Mouse (Mus musculus): ENCODE measurements around the gene Trim2. TPM values are rescaled to one million over a fixed set of nuclear protein-coding genes. Genes with fewer than 3 reads are reported as not detected.

The Trim2 gene
- polyA plus RNA-seq, 1 experiment from 2014 or later, result 9.3 TPM

DNA sequence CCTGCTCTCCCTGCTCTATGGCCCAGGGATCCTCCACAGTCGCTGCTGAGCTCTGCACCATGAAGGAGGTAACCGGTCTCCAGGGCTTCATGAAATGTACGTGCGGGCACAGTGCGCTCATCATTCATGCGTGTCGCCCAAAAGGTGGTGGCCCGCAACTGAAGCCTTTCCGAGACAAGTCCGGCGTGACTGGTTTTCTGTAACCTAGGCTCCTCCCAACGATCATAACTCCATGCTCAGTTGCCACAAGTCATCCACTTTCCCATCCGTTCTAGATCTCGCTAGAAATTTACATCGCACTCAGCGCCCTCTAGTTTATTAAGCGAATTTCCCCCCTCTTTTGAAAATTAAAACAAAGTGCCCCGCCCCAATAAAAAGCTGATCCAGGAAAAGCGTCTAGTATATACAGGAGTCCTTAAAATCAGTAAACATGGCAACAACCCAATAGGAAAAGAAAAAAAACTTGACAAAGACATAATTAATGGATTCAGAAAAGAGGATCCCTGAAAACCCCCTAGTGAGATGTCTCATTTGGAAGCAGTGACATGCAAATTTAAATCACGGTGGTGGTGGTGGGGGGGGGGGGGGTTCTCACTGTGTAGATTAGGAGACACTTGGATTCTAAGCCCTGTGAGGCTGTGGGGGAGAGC, 28.2 kb upstream of the Trim2 start:
- H3K4me3 ChIP-seq (ENCODE audit: control insufficient read depth in 1 of 2, insufficient read depth in 1 of 2, low read depth in 1 of 2, low read length in 2 of 2), result peak overlapping the region; percentile 18 to 34
- H3K27ac ChIP-seq (replicated peaks in 1 of 2; ENCODE audit: control insufficient read depth in 1 of 2, insufficient read depth in 1 of 2, low read depth in 2 of 2, low read length in 2 of 2), result no peak overlapping the region
- peak overlapping the region; percentile 54 for H3K4me2 ChIP-seq (ENCODE audit: low read length)
- H3K36me3 ChIP-seq (ENCODE audit: control insufficient read depth, insufficient read depth, low read length), result no peaks in the 10 kb centered on the region
- H3K27me3 ChIP-seq (ENCODE audit: control insufficient read depth, insufficient read depth, low read length), result no peaks in the 10 kb centered on the region; the same call in 1 of the 2 replicates
- 9% methylated on average over 20 of the region's 20 CpGs for WGBS
- H3K9me3 ChIP-seq (ENCODE audit: control insufficient read depth, low read length), result no peaks in the 10 kb centered on the region
- no peak for ATAC-seq (ENCODE audit: insufficient number of reproducible peaks, insufficient read depth, low FRiP score, low read depth)
- H3K9ac ChIP-seq (ENCODE audit: low read length), result no peak overlapping the region
- H3K4me1 ChIP-seq (ENCODE audit: control insufficient read depth in 2 of 2, insufficient read depth in 2 of 2, low read length in 2 of 2), result peaks cover 6 to 8% of the 10 kb centered on the region in 2 experiments; a peak in 3 of 4 replicates

- no peak overlapping the region for H3K4me3 ChIP-seq (ENCODE audit: control insufficient read depth in 1 of 2, insufficient read depth in 1 of 2, low read depth in 1 of 2, low read length in 2 of 2)
- no peak overlapping the region for H3K9ac ChIP-seq (ENCODE audit: low read length)
These were observed 27.0 kb upstream of the Trim2 start for GRCm38 (mm10) chr3:84333400-84334349.

DNA sequence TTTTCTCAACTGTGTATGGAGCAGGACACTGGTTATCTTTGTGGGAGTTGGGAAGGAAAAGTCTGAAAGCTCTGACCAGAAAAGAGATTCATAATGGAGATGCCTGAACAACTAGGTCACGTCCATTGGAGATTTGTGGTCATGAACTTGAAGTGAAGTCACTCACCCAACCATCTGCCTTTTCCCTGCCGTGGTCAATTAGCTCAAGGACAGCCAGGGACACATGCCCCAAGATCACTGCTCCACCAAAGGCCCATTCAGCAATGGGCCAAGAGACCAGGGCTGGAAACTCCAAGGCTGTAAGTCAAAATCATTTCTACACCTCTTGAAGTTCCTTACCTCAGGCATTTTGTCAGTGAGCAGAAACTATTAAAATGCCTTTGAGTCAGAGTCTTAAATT, 23.5 kb upstream of the Trim2 start:
- no peak overlapping the region for H3K4me3 ChIP-seq (ENCODE audit: control insufficient read depth in 1 of 2, insufficient read depth in 1 of 2, low read depth in 1 of 2, low read length in 2 of 2)
- no peak overlapping the region for H3K9ac ChIP-seq (ENCODE audit: low read length)
- no peaks in the 10 kb centered on the region for H3K36me3 ChIP-seq (ENCODE audit: control insufficient read depth, insufficient read depth, low read length)
- WGBS, result 69% methylated on average over 2 of the region's 2 CpGs
- ATAC-seq (ENCODE audit: insufficient number of reproducible peaks, insufficient read depth, low FRiP score, low read depth), result no peak
- peaks cover 6 to 8% of the 10 kb centered on the region in 2 experiments; a peak in 3 of 4 replicates for H3K4me1 ChIP-seq (ENCODE audit: control insufficient read depth in 2 of 2, insufficient read depth in 2 of 2, low read length in 2 of 2)
- H3K4me2 ChIP-seq (ENCODE audit: low read length), result no peak overlapping the region
- H3K27me3 ChIP-seq (ENCODE audit: control insufficient read depth, insufficient read depth, low read length), result peaks cover 3% of the 10 kb centered on the region; the same call in 1 of the 2 replicates
- no peaks in the 10 kb centered on the region for H3K9me3 ChIP-seq (ENCODE audit: control insufficient read depth, low read length)
- H3K27ac ChIP-seq (replicated peaks in 1 of 2; ENCODE audit: control insufficient read depth in 1 of 2, insufficient read depth in 1 of 2, low read depth in 2 of 2, low read length in 2 of 2), result no peak overlapping the region

More at GRCm38 (mm10) chr3:84333400-84334349, 27.0 kb upstream of the Trim2 start:
- Histone ChIP-seq H3K4me2 (ENCODE audit: low read length) (0 out of 2 replicates have a peak overlapping the region, but pooled peaks have one; percentile 29), H3K27me3 (ENCODE audit: control insufficient read depth, insufficient read depth, low read length) (peaks cover 3% of the 10 kb centered on the region; the same call in 1 of the 2 replicates), H3K36me3 (ENCODE audit: control insufficient read depth, insufficient read depth, low read length) (no peaks in the 10 kb centered on the region), H3K27ac (replicated peaks in 1 of 2; ENCODE audit: control insufficient read depth in 1 of 2, insufficient read depth in 1 of 2, low read depth in 2 of 2, low read length in 2 of 2) (no peak overlapping the region), H3K4me1 (ENCODE audit: control insufficient read depth in 2 of 2, insufficient read depth in 2 of 2, low read length in 2 of 2) (peaks cover 6 to 8% of the 10 kb centered on the region in 2 experiments; a peak in 3 of 4 replicates), H3K9me3 (ENCODE audit: control insufficient read depth, low read length) (no peaks in the 10 kb centered on the region)
- 51% methylated on average over 22 of the region's 22 CpGs for WGBS
- ATAC-seq (ENCODE audit: insufficient number of reproducible peaks, insufficient read depth, low FRiP score, low read depth), result no peak

- H3K4me2 ChIP-seq (ENCODE audit: low read length), result peak overlapping the region; percentile 1; the same call in 1 of the 2 replicates
- 0 out of 2 replicates have a peak, but pooled peaks cover 4% of the 10 kb centered on the region for H3K9me3 ChIP-seq (ENCODE audit: control insufficient read depth, low read length)
- H3K36me3 ChIP-seq (ENCODE audit: control insufficient read depth, insufficient read depth, low read length), result no peaks in the 10 kb centered on the region
- no peak overlapping the region for H3K27ac ChIP-seq (replicated peaks in 1 of 2; ENCODE audit: control insufficient read depth in 1 of 2, insufficient read depth in 1 of 2, low read depth in 2 of 2, low read length in 2 of 2)
- H3K4me1 ChIP-seq (ENCODE audit: control insufficient read depth in 2 of 2, insufficient read depth in 2 of 2, low read length in 2 of 2), result peaks cover 2 to 10% of the 10 kb centered on the region in 2 experiments; a peak in 3 of 4 replicates
- ATAC-seq (ENCODE audit: insufficient number of reproducible peaks, insufficient read depth, low FRiP score, low read depth), result 0 out of 2 replicates have a peak, but pooled peaks have one; percentile 25
- 65% methylated on average over 12 of the region's 12 CpGs for WGBS
- H3K4me3 ChIP-seq (ENCODE audit: control insufficient read depth in 1 of 2, insufficient read depth in 1 of 2, low read depth in 1 of 2, low read length in 2 of 2), result no peak overlapping the region
- no peak overlapping the region for H3K9ac ChIP-seq (ENCODE audit: low read length)
- H3K27me3 ChIP-seq (ENCODE audit: control insufficient read depth, insufficient read depth, low read length), result 0 out of 2 replicates have a peak, but pooled peaks cover 3% of the 10 kb centered on the region
These were observed 18.3 kb upstream of the Trim2 start for GRCm38 (mm10) chr3:84324967-84325441.

- ATAC-seq (ENCODE audit: insufficient number of reproducible peaks, insufficient read depth, low FRiP score, low read depth), result no peak
- Histone ChIP-seq H3K27me3 (ENCODE audit: control insufficient read depth, insufficient read depth, low read length) (0 out of 2 replicates have a peak, but pooled peaks cover under 1% of the 10 kb centered on the region), H3K4me1 (ENCODE audit: control insufficient read depth in 2 of 2, insufficient read depth in 2 of 2, low read length in 2 of 2) (peaks cover 4 to 16% of the 10 kb centered on the region in 2 experiments; a peak in 3 of 4 replicates), H3K36me3 (ENCODE audit: control insufficient read depth, insufficient read depth, low read length) (no peaks in the 10 kb centered on the region), H3K4me3 (ENCODE audit: control insufficient read depth in 1 of 2, insufficient read depth in 1 of 2, low read depth in 1 of 2, low read length in 2 of 2) (no peak overlapping the region), H3K27ac (replicated peaks in 1 of 2; ENCODE audit: control insufficient read depth in 1 of 2, insufficient read depth in 1 of 2, low read depth in 2 of 2, low read length in 2 of 2) (0 out of 4 replicates have a peak overlapping the region, but pooled peaks of 1 of the 2 experiments have one; percentile 28), H3K9me3 (ENCODE audit: control insufficient read depth, low read length) (0 out of 2 replicates have a peak, but pooled peaks cover 4% of the 10 kb centered on the region), H3K9ac (ENCODE audit: low read length) (peak overlapping the region; percentile 38; the same call in 1 of the 2 replicates), H3K4me2 (ENCODE audit: low read length) (peak overlapping the region; percentile 1; the same call in 1 of the 2 replicates)
- 32% methylated on average over 3 of the region's 3 CpGs for WGBS
These were observed 17.8 kb upstream of the Trim2 start for GRCm38 (mm10) chr3:84324478-84324877.

GRCm38 (mm10) chr3:84324000-84324399, 17.3 kb upstream of the Trim2 start:
- 27% methylated on average over 6 of the region's 6 CpGs for WGBS
- Histone ChIP-seq H3K9ac (ENCODE audit: low read length) (peak overlapping the region; percentile 38; the same call in 1 of the 2 replicates), H3K36me3 (ENCODE audit: control insufficient read depth, insufficient read depth, low read length) (no peaks in the 10 kb centered on the region), H3K4me2 (ENCODE audit: low read length) (peak overlapping the region; percentile 1; the same call in 1 of the 2 replicates), H3K9me3 (ENCODE audit: control insufficient read depth, low read length) (0 out of 2 replicates have a peak, but pooled peaks cover 4% of the 10 kb centered on the region), H3K4me1 (ENCODE audit: control insufficient read depth in 2 of 2, insufficient read depth in 2 of 2, low read length in 2 of 2) (peaks cover 4 to 21% of the 10 kb centered on the region in 2 experiments; a peak in 3 of 4 replicates), H3K27me3 (ENCODE audit: control insufficient read depth, insufficient read depth, low read length) (no peaks in the 10 kb centered on the region), H3K4me3 (ENCODE audit: control insufficient read depth in 1 of 2, insufficient read depth in 1 of 2, low read depth in 1 of 2, low read length in 2 of 2) (no peak overlapping the region), H3K27ac (replicated peaks in 1 of 2; ENCODE audit: control insufficient read depth in 1 of 2, insufficient read depth in 1 of 2, low read depth in 2 of 2, low read length in 2 of 2) (0 out of 4 replicates have a peak overlapping the region, but pooled peaks of 1 of the 2 experiments have one; percentile 28)
- ATAC-seq (ENCODE audit: insufficient number of reproducible peaks, insufficient read depth, low FRiP score, low read depth), result no peak

DNA sequence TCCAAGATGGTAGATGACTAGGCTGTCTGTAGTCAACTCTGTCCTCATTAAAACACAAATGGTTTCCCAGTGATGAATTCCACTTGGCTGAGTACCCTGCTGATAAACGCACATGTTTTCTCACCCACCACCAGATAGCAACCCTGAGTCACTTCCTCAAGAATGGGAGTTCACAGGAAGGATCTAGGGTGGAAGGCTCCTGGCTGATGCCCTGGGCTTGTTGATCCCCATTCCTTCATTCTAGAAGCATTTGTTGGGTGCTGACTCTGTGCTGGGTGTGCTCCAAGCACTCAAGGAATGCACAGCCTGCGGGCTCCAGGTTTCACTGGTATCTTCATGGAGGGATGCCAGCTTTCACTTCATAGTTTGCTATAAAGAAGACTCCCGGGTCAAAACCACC, 12.8 kb upstream of the Trim2 start:
- no peaks in the 10 kb centered on the region for H3K36me3 ChIP-seq (ENCODE audit: control insufficient read depth, insufficient read depth, low read length)
- no peak overlapping the region for H3K4me2 ChIP-seq (ENCODE audit: low read length)
- WGBS, result 18% methylated on average over 3 of the region's 3 CpGs
- 0 out of 2 replicates have a peak, but pooled peaks cover 4% of the 10 kb centered on the region for H3K9me3 ChIP-seq (ENCODE audit: control insufficient read depth, low read length)
- H3K4me1 ChIP-seq (ENCODE audit: control insufficient read depth in 2 of 2, insufficient read depth in 2 of 2, low read length in 2 of 2), result peaks cover 12 to 26% of the 10 kb centered on the region in 2 experiments
- H3K9ac ChIP-seq (ENCODE audit: low read length), result no peak overlapping the region
- H3K27ac ChIP-seq (replicated peaks in 1 of 2; ENCODE audit: control insufficient read depth in 1 of 2, insufficient read depth in 1 of 2, low read depth in 2 of 2, low read length in 2 of 2), result peak overlapping the region in 1 of 2 experiments; percentile 52; a peak in 2 of 4 replicates
- H3K27me3 ChIP-seq (ENCODE audit: control insufficient read depth, insufficient read depth, low read length), result no peaks in the 10 kb centered on the region
- no peak overlapping the region for H3K4me3 ChIP-seq (ENCODE audit: control insufficient read depth in 1 of 2, insufficient read depth in 1 of 2, low read depth in 1 of 2, low read length in 2 of 2)
- ATAC-seq (ENCODE audit: insufficient number of reproducible peaks, insufficient read depth, low FRiP score, low read depth), result peak; percentile 60
